Mouse (Mus musculus) heart, embryonic 12.5 days (tissue): ENCODE measurements at regions not wholly inside any gene's neighbourhood (a gene's known extent, or its start where the extent isn't known, plus 50 kb on each side); places are given as distances from the start of the nearest gene placed in this dataset.

Experiments
- ATAC-seq: fragments of 200-750 bp; cut with Nextera tagmentation; 2 replicates; pipeline ENCODE4 v1.8.0; 2017; ENCODE audit warnings: moderate TSS enrichment, moderate library complexity; ENCODE audit not compliant: insufficient number of reproducible peaks, low FRiP score
- H3K27ac ChIP-seq: fragments of 300-500 bp; sonication (generic); 2 replicates; pipeline ENCODE4 v1.5.1; 2016; ENCODE audit warnings: mild to moderate bottlenecking, moderate library complexity; ENCODE audit not compliant: poor library complexity, severe bottlenecking
- H3K27me3 ChIP-seq: fragments of 300-500 bp; sonication (generic); replicated peaks from 2 replicates; pipeline ENCODE4 v1.6.1; 2016; ENCODE audit warnings: mild to moderate bottlenecking, moderate library complexity
- H3K36me3 ChIP-seq: fragments of 300-500 bp; sonication (generic); 2 replicates; pipeline ENCODE4 v1.6.1; 2016; ENCODE audit warnings: mild to moderate bottlenecking, moderate library complexity
- H3K4me1 ChIP-seq: fragments of 300-500 bp; sonication (generic); replicated peaks from 2 replicates; pipeline ENCODE4 v1.6.1; 2016; ENCODE audit warnings: mild to moderate bottlenecking
- H3K4me2 ChIP-seq: fragments of 300-500 bp; sonication (generic); 2 replicates; pipeline ENCODE4 v1.6.1; 2016; ENCODE audit warnings: mild to moderate bottlenecking, moderate library complexity
- H3K4me3 ChIP-seq: fragments of 300-500 bp; sonication (generic); 2 replicates; pipeline ENCODE4 v1.5.1; 2016; ENCODE audit warnings: mild to moderate bottlenecking
- H3K9ac ChIP-seq: fragments of 300-500 bp; sonication (generic); 2 replicates; pipeline ENCODE4 v1.6.1; 2016; ENCODE audit warnings: mild to moderate bottlenecking, moderate library complexity
- H3K9me3 ChIP-seq: fragments of 300-500 bp; sonication (generic); replicated peaks from 2 replicates; pipeline ENCODE4 v1.6.1; 2016; ENCODE audit warnings: mild to moderate bottlenecking, moderate library complexity
- WGBS: fragments of 180-500 bp; shearing (Covaris S2); methylation state at CpG from one replicate; pipeline ENCODE4 v1.1.7; 2016; 5-methylcytosine and 5-hydroxymethylcytosine counted together

- no peak overlapping the region for H3K9ac ChIP-seq
- ATAC-seq = no peak
- H3K4me2 ChIP-seq = no peak overlapping the region
- no peak overlapping the region for H3K4me3 ChIP-seq
- no peak overlapping the region for H3K27ac ChIP-seq
- no peaks in the 10 kb centered on the region for H3K36me3 ChIP-seq
- H3K4me1 ChIP-seq = no peaks in the 10 kb centered on the region; the same call in 1 of the 2 replicates
- H3K9me3 ChIP-seq = no peaks in the 10 kb centered on the region
- 63% methylated on average over 5 of the region's 5 CpGs for WGBS
- H3K27me3 ChIP-seq = no peaks in the 10 kb centered on the region
Measured at GRCm38 (mm10) chr13:60299076-60299475, 121.9 kb upstream of the Gas1 start.

- Histone ChIP-seq H3K4me1 (peaks cover 14% of the 10 kb centered on the region), H3K4me3 (no peak overlapping the region), H3K9me3 (no peaks in the 10 kb centered on the region), H3K9ac (no peak overlapping the region), H3K27me3 (no peaks in the 10 kb centered on the region), H3K4me2 (no peak overlapping the region), H3K36me3 (no peaks in the 10 kb centered on the region), H3K27ac (no peak overlapping the region)
- no peak for ATAC-seq
- 90% methylated on average over 9 of the region's 9 CpGs for WGBS
Measured at GRCm38 (mm10) chr13:60303561-60303960, 126.4 kb upstream of the Gas1 start.

- no peak for ATAC-seq
- Histone ChIP-seq H3K9ac (no peak overlapping the region), H3K4me2 (no peak overlapping the region), H3K27me3 (no peaks in the 10 kb centered on the region), H3K27ac (no peak overlapping the region), H3K4me3 (no peak overlapping the region), H3K9me3 (no peaks in the 10 kb centered on the region), H3K4me1 (peaks cover 24% of the 10 kb centered on the region), H3K36me3 (no peaks in the 10 kb centered on the region)
- WGBS = 71% methylated on average over 1 of the region's 1 CpGs
Measured at GRCm38 (mm10) chr13:60305028-60305810, 128.1 kb upstream of the Gas1 start.

GRCm38 (mm10) chr13:60308062-60308801, 131.1 kb upstream of the Gas1 start:
- no peak overlapping the region for H3K9ac ChIP-seq
- peak overlapping the region; percentile 65 for H3K27ac ChIP-seq
- 38% methylated on average over 13 of the region's 13 CpGs for WGBS
- peak; percentile 65 for ATAC-seq
- peaks cover 25% of the 10 kb centered on the region for H3K4me1 ChIP-seq
- H3K9me3 ChIP-seq = no peaks in the 10 kb centered on the region
- no peak overlapping the region for H3K4me3 ChIP-seq
- H3K27me3 ChIP-seq = no peaks in the 10 kb centered on the region
- H3K36me3 ChIP-seq = no peaks in the 10 kb centered on the region
- H3K4me2 ChIP-seq = peak overlapping the region; percentile 1; the same call in 1 of the 2 replicates

GRCm38 (mm10) chr13:60309482-60309881, 132.3 kb upstream of the Gas1 start:
- Histone ChIP-seq H3K27ac (no peak overlapping the region), H3K4me2 (no peak overlapping the region), H3K4me1 (peaks cover 25% of the 10 kb centered on the region), H3K9me3 (no peaks in the 10 kb centered on the region), H3K27me3 (no peaks in the 10 kb centered on the region), H3K4me3 (no peak overlapping the region), H3K9ac (no peak overlapping the region), H3K36me3 (no peaks in the 10 kb centered on the region)
- 87% methylated on average over 12 of the region's 12 CpGs for WGBS
- no peak for ATAC-seq

- H3K36me3 ChIP-seq = no peaks in the 10 kb centered on the region
- H3K27me3 ChIP-seq = no peaks in the 10 kb centered on the region
- H3K9ac ChIP-seq = no peak overlapping the region
- no peak overlapping the region for H3K4me3 ChIP-seq
- H3K4me2 ChIP-seq = no peak overlapping the region
- ATAC-seq = no peak
- no peak overlapping the region for H3K27ac ChIP-seq
- H3K9me3 ChIP-seq = no peaks in the 10 kb centered on the region
- WGBS = 76% methylated on average over 4 of the region's 4 CpGs
- H3K4me1 ChIP-seq = peaks cover 25% of the 10 kb centered on the region
Measured at GRCm38 (mm10) chr13:60309926-60310325, 132.8 kb upstream of the Gas1 start.

GRCm38 (mm10) chr13:60312397-60313085, 135.4 kb upstream of the Gas1 start:
- Histone ChIP-seq H3K9me3 (no peaks in the 10 kb centered on the region), H3K27ac (no peak overlapping the region), H3K4me2 (no peak overlapping the region), H3K4me1 (peaks cover 21% of the 10 kb centered on the region), H3K9ac (no peak overlapping the region), H3K36me3 (no peaks in the 10 kb centered on the region), H3K27me3 (no peaks in the 10 kb centered on the region), H3K4me3 (no peak overlapping the region)
- 69% methylated on average over 7 of the region's 7 CpGs for WGBS
- ATAC-seq = no peak

GRCm38 (mm10) chr13:60318436-60319020, 141.4 kb upstream of the Gas1 start:
- WGBS = 72% methylated on average over 8 of the region's 8 CpGs
- H3K27me3 ChIP-seq = no peaks in the 10 kb centered on the region
- H3K4me2 ChIP-seq = no peak overlapping the region
- H3K9me3 ChIP-seq = no peaks in the 10 kb centered on the region
- no peak for ATAC-seq
- H3K27ac ChIP-seq = no peak overlapping the region
- H3K4me3 ChIP-seq = no peak overlapping the region
- no peaks in the 10 kb centered on the region for H3K4me1 ChIP-seq
- H3K9ac ChIP-seq = no peak overlapping the region
- H3K36me3 ChIP-seq = no peaks in the 10 kb centered on the region

GRCm38 (mm10) chr13:60319268-60319667, 142.1 kb upstream of the Gas1 start:
- Histone ChIP-seq H3K4me3 (no peak overlapping the region), H3K9ac (no peak overlapping the region), H3K27me3 (no peaks in the 10 kb centered on the region), H3K27ac (no peak overlapping the region), H3K9me3 (no peaks in the 10 kb centered on the region), H3K36me3 (no peaks in the 10 kb centered on the region), H3K4me1 (no peaks in the 10 kb centered on the region), H3K4me2 (no peak overlapping the region)
- no peak for ATAC-seq
- WGBS = 79% methylated on average over 4 of the region's 4 CpGs

GRCm38 (mm10) chr13:60319861-60320602, 142.9 kb upstream of the Gas1 start:
- Histone ChIP-seq H3K4me2 (no peak overlapping the region), H3K9me3 (no peaks in the 10 kb centered on the region), H3K27ac (no peak overlapping the region), H3K4me1 (no peaks in the 10 kb centered on the region), H3K27me3 (no peaks in the 10 kb centered on the region), H3K36me3 (no peaks in the 10 kb centered on the region), H3K4me3 (no peak overlapping the region), H3K9ac (no peak overlapping the region)
- no peak for ATAC-seq
- WGBS = 66% methylated on average over 5 of the region's 5 CpGs
